21 mouse cellular contexts compared by ENCODE assay signal in genomic region chr12:83650346-83650745, GRCm38 (mm10). TPM values are rescaled to one million over a fixed set of nuclear protein-coding genes. Genes with fewer than 3 reads are reported as not detected.
DNase-seq lines count a peak whose midpoint lies in the region; ATAC-seq and TF ChIP-seq lines count a peak whose summit lies in the region.
"Had no signal": no experiment of that assay in that cellular context is flagged by ENCODE, and none has a peak within 500 bp of the region (broad histone marks: within the 10 kb centered on the region; RNA-seq: fewer than 3 reads in every experiment).

No protein-coding gene starts in this region.

- ATAC-seq in megakaryocyte, adult 5-6 weeks (ENCODE audit: poor library complexity, severe bottlenecking): peak; percentile 51; the same call in 1 of the 2 replicates
- ATAC-seq: forebrain, embryonic 14.5 days; forebrain, embryonic 16.5 days had no signal

- no peak overlapping the region for H3K4me3 ChIP-seq in lung, adult 2 months (replicated peaks; ENCODE audit: extremely low read depth, low read depth, low read length)
- H3K4me3 ChIP-seq: embryonic facial prominence, embryonic 10.5 days; embryonic facial prominence, embryonic 12.5 days; erythroblast, embryonic 14.5 days; forebrain, embryonic 10.5 days; forebrain, embryonic 12.5 days had no signal

- WGBS in lung, adult 2 months: 74% methylated on average over 3 of the region's 3 CpGs

- no peaks in the 10 kb centered on the region for H3K4me1 ChIP-seq in lung, adult 2 months (ENCODE audit: control insufficient read depth, insufficient read depth, low read length)
- H3K4me1 ChIP-seq: embryonic facial prominence, embryonic 10.5 days; embryonic facial prominence, embryonic 12.5 days; forebrain, embryonic 10.5 days; forebrain, embryonic 12.5 days had no signal

- no peak for TF ChIP-seq POLR2A in lung, adult 2 months (IDR thresholded peaks at IDR 0.05; ENCODE audit: borderline replicate concordance, extremely low read depth, low read depth, low read length)

- no peak for TF ChIP-seq CTCF in lung, adult 2 months (IDR thresholded peaks at IDR 0.05; ENCODE audit: insufficient read depth, low read length)

- DNase-seq in 416B (ENCODE audit: low read depth) (peak; percentile 54), MEL-GATA-1-ER (ENCODE audit: extremely low read depth, low read depth) (peak; percentile 52)
- DNase-seq in lung, adult 2 months: no peak
- DNase-seq in cerebellum, adult 18-20 months: no peak
- DNase-seq in adrenal gland, adult 2 months: no peak
- DNase-seq: adrenal gland, adult 8-10 months; adrenal gland, postnatal 14 days; adrenal gland, postnatal 36 days; cerebellum, adult 11-12 months; cerebellum, adult 8-10 months; cerebellum, adult 9-11 months; cerebellum, postnatal 14 days; cerebellum, postnatal 36 days had no signal

RNA-seq across cellular contexts. Expression of gene Rbm25, which starts 19.3 kb away (rescaled TPM):
- 117 and 145 TPM in 2 replicates for total RNA-seq in megakaryocyte, adult 5-6 weeks (2015)
- 127 and 162 TPM in 2 replicates for total RNA-seq in megakaryocyte, adult 5-6 weeks (2017)
- 22.3 and 32.3 TPM in 2 replicates for polyA plus RNA-seq in lung, adult 2 months (2012; rRNA removed)
- 100 to 1,000 TPM in 1 of 2 experiments, 10 to 100 TPM in 1; 76.6 to 102 TPM for total RNA-seq in adrenal gland, adult 2 months (2021)
- 15.9 and 17.0 TPM in 2 replicates for polyA plus RNA-seq in adrenal gland, adult 2 months (2012; rRNA removed)

RNA-seq across cellular contexts. Expression of gene Psen1, which starts 37.6 kb away (rescaled TPM):
- 108 and 111 TPM in 2 replicates for total RNA-seq in megakaryocyte, adult 5-6 weeks (2015)
- 94.4 and 120 TPM in 2 replicates for total RNA-seq in megakaryocyte, adult 5-6 weeks (2017)
- 18.2 and 27.3 TPM in 2 replicates for polyA plus RNA-seq in lung, adult 2 months (2012; rRNA removed)
- 10 to 100 TPM; 64.4 to 97.6 TPM for total RNA-seq in adrenal gland, adult 2 months (2021)
- 9.7 and 15.6 TPM in 2 replicates for polyA plus RNA-seq in adrenal gland, adult 2 months (2012; rRNA removed)

RNA-seq across cellular contexts. Expression of gene Zfyve1, which starts 53.3 kb away (rescaled TPM):
- 8.3 and 10.1 TPM in 2 replicates for total RNA-seq in megakaryocyte, adult 5-6 weeks (2015)
- 13.6 and 18.8 TPM in 2 replicates for total RNA-seq in megakaryocyte, adult 5-6 weeks (2017)
- 30.1 and 39.1 TPM in 2 replicates for polyA plus RNA-seq in lung, adult 2 months (2012; rRNA removed)
- total RNA-seq in adrenal gland, adult 2 months (2021): 10 to 100 TPM; 31.0 to 35.0 TPM
- polyA plus RNA-seq in adrenal gland, adult 2 months (2012; rRNA removed): 20.3 and 21.1 TPM in 2 replicates

Comparison
In these comparisons a context has a peak if more than half of its experiments do, and no peak if none do; other contexts are left out.
1. DNase-seq: peak in 416B (single experiment) and MEL-GATA-1-ER (single experiment); none in lung, adult 2 months (single experiment), cerebellum, adult 18-20 months (0 of 2) and adrenal gland, adult 2 months (single experiment).